Mouse (Mus musculus) MEL (cell line): ENCODE data around the gene Sucla2. TPM values are rescaled to one million over a fixed set of nuclear protein-coding genes. Genes with fewer than 3 reads are reported as not detected.
A peak's percentile ranks its signal among the peaks of the same experiment; 100 is the strongest.

Experiments
- DNase-seq: peaks from one replicate; pipeline ENCODE4 v3.0.0; 2011; ENCODE audit warnings: low read depth, low spot score
- H3K27ac ChIP-seq: 2 replicates; pipeline ENCODE4 v1.5.1; 2012; ENCODE audit warnings: low read depth, mild to moderate bottlenecking, control low read depth, low read length, moderate library complexity; ENCODE audit not compliant: control insufficient read depth
- H3K27me3 ChIP-seq, 2 experiments: fragments of 150-350 bp in 1 of 2; sonication (generic) in 1 of 2; 2 replicates each; pipeline ENCODE4 v1.6.1; 2012; ENCODE audit warnings: low read length in 2 of 2, mild to moderate bottlenecking in 2 of 2, improper control_type of control experiment in 1 of 2, moderate library complexity in 1 of 2; ENCODE audit not compliant: insufficient read depth in 2 of 2, control insufficient read depth in 1 of 2
- H3K36me3 ChIP-seq, 2 experiments: 2 replicates each; pipeline ENCODE4 v1.6.1; 2012 to 2014; ENCODE audit warnings: low read length in 2 of 2, improper control_type of control experiment in 1 of 2, inconsistent platforms in 1 of 2, mild to moderate bottlenecking in 1 of 2; ENCODE audit not compliant: insufficient read depth in 2 of 2, control insufficient read depth in 1 of 2
- H3K4me1 ChIP-seq, 2 experiments: fragments of 150-350 bp in 1 of 2; sonication (generic) in 1 of 2; 2 replicates each; pipeline ENCODE4 v1.6.1; 2012; ENCODE audit warnings: low read length in 2 of 2, improper control_type of control experiment in 1 of 2, mild to moderate bottlenecking in 1 of 2; ENCODE audit not compliant: insufficient read depth in 2 of 2, control insufficient read depth in 1 of 2
- H3K4me3 ChIP-seq, 2 experiments: fragments of 150-350 bp in 1 of 2; sonication (generic) in 1 of 2; 2 replicates each; pipeline ENCODE4 v1.5.1; 2012; ENCODE audit warnings: low read depth in 2 of 2, low read length in 2 of 2, mild to moderate bottlenecking in 2 of 2, moderate library complexity in 2 of 2, control low read depth in 1 of 2, improper control_type of control experiment in 1 of 2; ENCODE audit not compliant: control insufficient read depth in 1 of 2, insufficient read depth in 1 of 2
- H3K79me2 ChIP-seq: 2 replicates; pipeline ENCODE4 v1.6.1; 2012; ENCODE audit warnings: mild to moderate bottlenecking, low read length, moderate library complexity; ENCODE audit not compliant: control insufficient read depth, poor library complexity, insufficient read depth
- H3K9ac ChIP-seq: 2 replicates; pipeline ENCODE4 v1.6.1; 2012; ENCODE audit warnings: low read depth, mild to moderate bottlenecking, control low read depth, low read length, moderate library complexity; ENCODE audit not compliant: control insufficient read depth, poor library complexity, severe bottlenecking
- H3K9me3 ChIP-seq: fragments of 150-350 bp; sonication (generic); replicated peaks from 2 replicates; pipeline ENCODE4 v1.6.1; 2012; ENCODE audit warnings: mild to moderate bottlenecking, low read length, improper control_type of control experiment, moderate library complexity; ENCODE audit not compliant: insufficient read depth
- BHLHE40 ChIP-seq: IDR thresholded peaks from 2 replicates; pipeline ENCODE4 v1.6.1; 2012; ENCODE audit warnings: low read depth, mild to moderate bottlenecking, inconsistent platforms, low read length, improper control_type of control experiment, borderline replicate concordance
- CHD1 ChIP-seq: IDR thresholded peaks from 2 replicates; pipeline ENCODE4 v1.6.1; 2012; ENCODE audit warnings: low read depth, mild to moderate bottlenecking, inconsistent platforms, low read length, improper control_type of control experiment
- CHD2 ChIP-seq: IDR thresholded peaks from 2 replicates; pipeline ENCODE4 v1.6.1; 2011; ENCODE audit warnings: low read length, improper control_type of control experiment
- E2F4 ChIP-seq: IDR thresholded peaks from 2 replicates; pipeline ENCODE4 v1.6.1; 2011; ENCODE audit warnings: low read depth, low read length, improper control_type of control experiment, borderline replicate concordance
- EP300 ChIP-seq, 2 experiments: IDR thresholded peaks; 2 replicates each; pipeline ENCODE4 v1.6.1; 2011; ENCODE audit warnings: improper control_type of control experiment in 2 of 2, low read length in 2 of 2, low read depth in 1 of 2, mild to moderate bottlenecking in 1 of 2
- GABPA ChIP-seq: IDR thresholded peaks from 2 replicates; pipeline ENCODE4 v1.6.1; 2012; ENCODE audit warnings: low read depth, mild to moderate bottlenecking, inconsistent platforms, low read length, improper control_type of control experiment, moderate library complexity
- HCFC1 ChIP-seq: IDR thresholded peaks from 2 replicates; pipeline ENCODE4 v1.6.1; 2012; ENCODE audit warnings: low read depth, mild to moderate bottlenecking, inconsistent platforms, low read length, improper control_type of control experiment, moderate library complexity
- KAT2A ChIP-seq: conservative IDR thresholded peaks from 2 replicates; pipeline ENCODE4 v1.6.1; 2012; ENCODE audit warnings: low read depth, low read length, improper control_type of control experiment, inconsistent platforms
- MAX ChIP-seq: IDR thresholded peaks from 2 replicates; pipeline ENCODE4 v1.6.1; 2011; ENCODE audit warnings: low read length, improper control_type of control experiment
- MAZ ChIP-seq: IDR thresholded peaks from 2 replicates; pipeline ENCODE4 v1.6.1; 2012; ENCODE audit warnings: low read depth, mild to moderate bottlenecking, inconsistent platforms, low read length, improper control_type of control experiment
- MXI1 ChIP-seq: IDR thresholded peaks from 2 replicates; pipeline ENCODE4 v1.6.1; 2011; ENCODE audit warnings: mild to moderate bottlenecking, low read depth, low read length, improper control_type of control experiment
- MYB ChIP-seq: IDR thresholded peaks from 2 replicates; pipeline ENCODE4 v1.6.1; 2011; ENCODE audit warnings: mild to moderate bottlenecking, low read depth, low read length, improper control_type of control experiment
- MYC ChIP-seq: IDR thresholded peaks from 2 replicates; pipeline ENCODE4 v1.6.1; 2011; ENCODE audit warnings: low read depth, mild to moderate bottlenecking, low read length, improper control_type of control experiment, moderate library complexity
- NELFE ChIP-seq: IDR thresholded peaks from 2 replicates; pipeline ENCODE4 v1.6.1; 2011; ENCODE audit warnings: low read depth, low read length, improper control_type of control experiment
- NRF1 ChIP-seq: IDR thresholded peaks from 2 replicates; pipeline ENCODE4 v1.6.1; 2014; ENCODE audit warnings: low read depth, mild to moderate bottlenecking, inconsistent platforms, low read length, improper control_type of control experiment, moderate library complexity; ENCODE audit not compliant: poor library complexity, insufficient read depth, severe bottlenecking
- POLR2A ChIP-seq, 2 experiments: IDR thresholded peaks; 2 replicates each; pipeline ENCODE4 v1.6.1; 2011 to 2012; ENCODE audit warnings: low read length in 2 of 2, mild to moderate bottlenecking in 2 of 2, control low read depth in 1 of 2, improper control_type of control experiment in 1 of 2, low read depth in 1 of 2, moderate library complexity in 1 of 2; ENCODE audit not compliant: control insufficient read depth in 1 of 2, insufficient read depth in 1 of 2, poor library complexity in 1 of 2
- POLR2AphosphoS2 ChIP-seq: IDR thresholded peaks from 2 replicates; pipeline ENCODE4 v1.6.1; 2011; ENCODE audit warnings: low read length, improper control_type of control experiment
- POLR2AphosphoS5 ChIP-seq: IDR thresholded peaks from 2 replicates; pipeline ENCODE4 v1.6.1; 2012; ENCODE audit warnings: low read depth, borderline replicate concordance, mild to moderate bottlenecking, inconsistent platforms, low read length, moderate library complexity, mixed read lengths
- RAD21 ChIP-seq: IDR thresholded peaks from 2 replicates; pipeline ENCODE4 v1.6.1; 2011; ENCODE audit warnings: mild to moderate bottlenecking, low read depth, low read length, improper control_type of control experiment
- RCOR1 ChIP-seq: IDR thresholded peaks from 2 replicates; pipeline ENCODE4 v1.6.1; 2012; ENCODE audit warnings: low read depth, mild to moderate bottlenecking, inconsistent platforms, low read length, improper control_type of control experiment
- SIN3A ChIP-seq: IDR thresholded peaks from 2 replicates; pipeline ENCODE4 v1.6.1; 2012; ENCODE audit warnings: low read length, improper control_type of control experiment, inconsistent platforms
- SMC3 ChIP-seq: IDR thresholded peaks from 2 replicates; pipeline ENCODE4 v1.6.1; 2011; ENCODE audit warnings: low read depth, low read length, improper control_type of control experiment
- TBP ChIP-seq: IDR thresholded peaks from 2 replicates; pipeline ENCODE4 v1.8.0; 2011; ENCODE audit warnings: low read depth, low read length, improper control_type of control experiment
- TCF12 ChIP-seq: IDR thresholded peaks from 2 replicates; pipeline ENCODE4 v1.6.1; 2014; ENCODE audit warnings: low read depth, mild to moderate bottlenecking, inconsistent platforms, low read length, improper control_type of control experiment, moderate library complexity
- UBTF ChIP-seq: IDR thresholded peaks from 2 replicates; pipeline ENCODE4 v1.6.1; 2012; ENCODE audit warnings: low read depth, mild to moderate bottlenecking, inconsistent platforms, low read length, improper control_type of control experiment, moderate library complexity, borderline replicate concordance; ENCODE audit not compliant: insufficient read depth
- USF1 ChIP-seq: IDR thresholded peaks from 2 replicates; pipeline ENCODE4 v1.6.1; 2014; ENCODE audit warnings: low read depth, mild to moderate bottlenecking, inconsistent platforms, low read length, improper control_type of control experiment, moderate library complexity
- USF2 ChIP-seq, 2 experiments: IDR thresholded peaks; 2 replicates each; pipeline ENCODE4 v1.6.1; 2011 to 2012; ENCODE audit warnings: improper control_type of control experiment in 2 of 2, low read length in 2 of 2, borderline replicate concordance in 1 of 2, inconsistent platforms in 1 of 2, low read depth in 1 of 2, mild to moderate bottlenecking in 1 of 2; ENCODE audit not compliant: insufficient read depth in 1 of 2
- ZC3H11A ChIP-seq: IDR thresholded peaks from 2 replicates; pipeline ENCODE4 v1.6.1; 2012; ENCODE audit warnings: low read depth, mild to moderate bottlenecking, inconsistent platforms, low read length, improper control_type of control experiment
- ZKSCAN1 ChIP-seq: IDR thresholded peaks from 2 replicates; pipeline ENCODE4 v1.6.1; 2012; ENCODE audit warnings: low read depth, mild to moderate bottlenecking, inconsistent platforms, low read length, improper control_type of control experiment, moderate library complexity
- ZNF384 ChIP-seq: IDR thresholded peaks from 2 replicates; pipeline ENCODE4 v1.6.1; 2012; ENCODE audit warnings: low read depth, mild to moderate bottlenecking, inconsistent platforms, low read length, improper control_type of control experiment
- polyA plus RNA-seq, 2 experiments: library from polyadenylated mRNA; stranded (reverse) in 1 of 2; unstranded in 1 of 2; fragments of >175 nt in 1 of 2; fragments of >200 nt in 1 of 2; gene quantifications; 2 replicates each; pipeline versions ENCODE4 v1.2.1 to v1.2.4; 2012; ENCODE audit warnings: low replicate concordance in 2 of 2, low read depth in 1 of 2; ENCODE audit not compliant: insufficient read length in 2 of 2, insufficient read depth in 1 of 2, missing spikeins in 1 of 2
- total RNA-seq: library from RNA; depleted of rRNA; stranded (reverse); fragments of 300-350 nt; gene quantifications from 2 replicates; pipeline ENCODE4 v1.2.3, GENCODE M21; 2012

The Sucla2 gene
- total and polyA plus RNA-seq, 3 experiments = 59.4 to 65.5 (median 61.6) TPM

DNA sequence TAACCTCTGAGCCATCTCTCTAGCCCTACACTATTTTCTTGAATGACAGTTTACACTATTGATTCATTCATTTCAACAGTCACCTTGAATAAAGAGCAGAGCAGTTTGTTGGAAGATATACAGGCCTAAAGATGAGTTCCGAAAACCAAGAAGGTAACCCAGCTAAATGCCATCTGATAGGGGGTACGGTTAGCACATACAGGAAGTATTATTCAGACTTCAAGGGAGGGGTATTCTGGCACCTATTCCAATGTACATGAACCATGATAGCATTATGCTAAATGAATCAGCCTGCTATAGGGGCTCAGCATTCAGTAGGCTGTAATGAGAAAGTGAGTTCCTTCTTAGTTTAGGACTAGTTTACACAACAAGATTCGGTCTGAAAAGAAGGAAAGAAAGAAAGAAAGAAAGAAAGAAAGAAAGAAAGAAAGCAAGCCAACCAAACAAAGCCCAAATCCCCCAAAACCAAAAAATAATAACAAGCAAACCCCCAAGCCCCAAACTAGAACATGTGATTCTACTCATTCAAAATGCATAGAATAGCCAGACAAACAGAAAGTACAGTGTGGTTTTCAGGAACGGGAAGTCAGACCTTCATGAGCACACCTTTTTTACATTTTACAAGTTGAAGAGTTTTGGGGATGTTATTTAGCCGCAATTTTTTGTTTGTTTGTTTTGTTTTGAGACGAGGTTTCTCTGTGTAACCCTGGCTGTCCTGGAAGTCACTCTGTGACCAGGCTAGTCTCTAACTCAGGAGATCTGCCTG lies 16.3 kb upstream of the Sucla2 start (continued):
- TF ChIP-seq SIN3A = peak; percentile 37; the same call in 1 of the 2 replicates
- TF ChIP-seq UBTF = no peak
- no peak; the same call in 1 of the 2 replicates for TF ChIP-seq MYB
- 0 out of 2 replicates have a peak, but pooled peaks have one; percentile 41 for TF ChIP-seq NELFE
- no peak for TF ChIP-seq USF1
- no peak for TF ChIP-seq SMC3
- no peak for TF ChIP-seq ZKSCAN1

DNA sequence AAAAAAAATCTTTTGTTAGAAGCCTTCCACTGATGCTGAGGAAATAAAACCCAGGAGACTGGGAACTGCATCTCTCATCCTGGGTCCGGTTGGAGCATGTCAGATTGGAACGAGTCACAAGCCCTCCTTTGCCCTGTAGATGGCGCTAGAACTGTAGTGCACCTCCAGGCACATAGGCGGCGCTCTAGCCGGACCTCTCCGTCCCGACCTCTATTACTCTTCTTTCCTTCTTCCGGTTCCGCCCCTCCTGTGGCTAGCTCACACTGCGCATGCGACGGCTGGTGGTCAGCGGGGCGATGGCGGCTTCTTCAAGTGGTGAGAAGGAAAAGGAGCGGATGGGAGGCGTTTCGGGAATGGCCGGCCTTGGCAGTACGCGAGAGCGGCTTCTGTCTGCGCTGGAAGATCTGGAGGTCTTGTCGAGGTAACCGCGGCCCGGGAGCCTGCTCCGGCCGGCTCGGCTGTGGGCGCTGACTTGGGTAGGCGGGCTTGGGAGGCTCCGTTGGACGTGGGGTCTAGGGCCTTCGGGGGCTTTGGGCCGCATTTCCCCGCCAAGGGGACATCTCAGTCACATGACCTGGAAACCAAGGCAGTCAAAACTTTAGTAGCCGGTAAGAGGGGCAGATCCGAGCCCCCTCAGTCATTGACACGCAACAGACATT lies 15.2 kb upstream of the Sucla2 start, which contains the start of gene Med4:
Gene Med4 (plus strand): TSS at position 261 of the 659 bp plus-strand sequence.
- Histone ChIP-seq H3K79me2 (peaks cover 22% of the 10 kb centered on the region), H3K9me3 (no peaks in the 10 kb centered on the region), H3K4me3 (peak within 1 kb of the TSS; percentile 82 to 89), H3K27me3 (no peaks in the 10 kb centered on the region), H3K4me1 (peaks cover 5 to 33% of the 10 kb centered on the region in 2 experiments; a peak in 3 of 4 replicates), H3K36me3 (peaks cover 7 to 24% of the 10 kb centered on the region in 2 experiments), H3K9ac (peak within 1 kb of the TSS; percentile 87), H3K27ac (peak within 1 kb of the TSS; percentile 75)
- DNase-seq = peak; percentile 95
- no peak for TF ChIP-seq UBTF
- TF ChIP-seq NELFE = peak; percentile 85
- no peak for TF ChIP-seq RCOR1
- TF ChIP-seq ZC3H11A = no peak
- peak; percentile 58 for TF ChIP-seq SMC3
- no peak for TF ChIP-seq USF2 (IDR thresholded peaks at IDR 0.05; ENCODE audit: borderline replicate concordance in 1 of 2, insufficient read depth in 1 of 2, low read depth in 1 of 2, low read length in 2 of 2)
- TF ChIP-seq ZKSCAN1 = no peak
- TF ChIP-seq MXI1 = peak; percentile 57; the same call in 1 of the 2 replicates
- TF ChIP-seq GABPA = peak; percentile 74; the same call in 1 of the 2 replicates
- peak; percentile 66; the same call in 1 of the 2 replicates for TF ChIP-seq TCF12
- TF ChIP-seq USF1 = peak; percentile 38; the same call in 1 of the 2 replicates
- TF ChIP-seq CHD1 = no peak
- peak; percentile 93 for TF ChIP-seq NRF1
- peak; percentile 59; the same call in 1 of the 2 replicates for TF ChIP-seq KAT2A
- no peak for TF ChIP-seq CHD2
- TF ChIP-seq E2F4 = no peak
- peak; percentile 83; the same call in 1 of the 2 replicates for TF ChIP-seq POLR2AphosphoS2
- TF ChIP-seq POLR2AphosphoS5 = no peak
- 0 out of 4 replicates have a peak, but pooled peaks of 1 of the 2 experiments have one; percentile 26 for TF ChIP-seq EP300 (IDR thresholded peaks at IDR 0.05; ENCODE audit: low read depth in 1 of 2, low read length in 2 of 2)
- TF ChIP-seq MAX = 0 out of 2 replicates have a peak, but pooled peaks have one; percentile 27
- no peak; the same call in 1 of the 2 replicates for TF ChIP-seq ZNF384
- no peak for TF ChIP-seq BHLHE40
- peak; percentile 69; the same call in 1 of the 2 replicates for TF ChIP-seq MAZ
- peak; percentile 80 for TF ChIP-seq TBP
- TF ChIP-seq HCFC1 = peak; percentile 90
- peak; percentile 50 for TF ChIP-seq RAD21
- peak; percentile 76 for TF ChIP-seq MYC
- TF ChIP-seq POLR2A (IDR thresholded peaks at IDR 0.05; ENCODE audit: control insufficient read depth in 1 of 2, insufficient read depth in 1 of 2, low read depth in 1 of 2, low read length in 2 of 2, poor library complexity in 1 of 2) = peak; percentile 48 to 89; a peak in 2 of 4 replicates
